Mouse (Mus musculus): Measurements from ENCODE around the gene Gucy2d.
A peak's percentile ranks its signal among the peaks of the same experiment; 100 is the strongest.

The Gucy2d gene

GRCm38 (mm10) chr7:98439956-98440466, at the start of gene Gucy2d:
TSS of gene Gucy2d (plus strand) at chr7:98440416.
- no peak for DNase-seq (ENCODE audit: low spot score)

- no peak for DNase-seq (ENCODE audit: low spot score)
Measured at GRCm38 (mm10) chr7:98390486-98390885, 49.7 kb upstream of the Gucy2d start.

DNA sequence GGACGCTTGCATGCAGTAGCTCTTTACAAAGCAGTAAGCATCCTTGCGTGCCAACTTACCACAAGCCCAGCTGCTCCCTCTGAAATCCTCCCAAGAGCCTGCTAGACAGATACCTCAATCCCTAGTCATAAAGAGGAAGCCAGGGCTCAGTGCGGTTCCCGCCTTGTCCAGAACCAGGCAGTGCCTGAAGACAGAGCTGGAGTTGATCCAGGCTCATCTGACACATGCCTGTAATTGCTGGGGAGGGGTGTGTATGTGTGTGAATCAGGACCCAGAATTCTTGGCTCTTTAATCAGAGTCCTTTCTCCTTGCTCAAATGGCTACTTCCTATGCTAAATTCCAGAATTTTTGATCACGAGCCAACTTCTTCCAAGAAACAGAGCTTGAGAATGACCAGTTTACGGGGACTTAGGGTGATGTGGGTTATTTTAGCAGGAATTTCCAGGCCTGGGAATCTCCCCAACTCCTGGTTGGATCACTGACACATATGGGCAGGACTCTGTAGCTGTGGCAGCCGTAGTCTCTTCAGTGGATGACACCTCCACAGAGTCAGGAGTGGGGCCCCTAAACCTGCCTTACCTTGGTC, 48.8 kb upstream of the Gucy2d start:
- no peak for DNase-seq (ENCODE audit: low spot score)

DNA sequence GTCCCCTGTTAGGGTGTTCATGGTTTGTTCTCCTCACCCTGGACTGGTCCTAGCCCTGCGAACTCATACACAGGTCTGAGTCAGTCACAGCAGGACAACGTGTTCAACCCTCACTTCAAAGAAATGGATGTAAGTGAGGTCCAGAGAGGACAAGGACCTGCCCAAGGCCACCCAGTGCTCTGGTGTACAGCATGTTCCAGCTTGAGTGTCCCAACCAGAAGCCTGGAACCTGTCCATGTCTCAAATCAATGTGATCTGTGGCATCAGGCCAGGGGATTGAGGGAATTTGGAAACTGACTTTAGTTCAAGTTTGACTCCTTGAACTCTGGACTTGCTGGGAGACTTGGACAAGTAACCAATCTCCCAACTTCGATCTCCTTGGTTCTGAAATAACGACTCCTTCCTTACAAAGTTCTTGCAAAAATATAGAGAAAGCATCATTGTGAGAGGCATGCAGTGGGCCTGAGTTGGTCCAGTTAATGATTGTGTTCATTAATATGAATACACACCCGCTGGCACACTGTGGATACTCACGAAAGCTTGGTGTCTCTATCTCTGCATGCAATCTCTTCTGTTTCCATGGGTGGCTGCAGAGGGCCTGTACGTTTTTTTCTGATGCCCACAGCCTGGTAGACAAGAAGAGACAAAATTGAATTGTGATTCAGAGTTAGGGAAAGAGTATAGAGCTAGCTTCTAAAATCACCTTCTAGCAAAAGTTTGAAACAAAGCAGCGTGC, 47.6 kb upstream of the Gucy2d start:
- no peak for DNase-seq (ENCODE audit: low spot score)

DNA sequence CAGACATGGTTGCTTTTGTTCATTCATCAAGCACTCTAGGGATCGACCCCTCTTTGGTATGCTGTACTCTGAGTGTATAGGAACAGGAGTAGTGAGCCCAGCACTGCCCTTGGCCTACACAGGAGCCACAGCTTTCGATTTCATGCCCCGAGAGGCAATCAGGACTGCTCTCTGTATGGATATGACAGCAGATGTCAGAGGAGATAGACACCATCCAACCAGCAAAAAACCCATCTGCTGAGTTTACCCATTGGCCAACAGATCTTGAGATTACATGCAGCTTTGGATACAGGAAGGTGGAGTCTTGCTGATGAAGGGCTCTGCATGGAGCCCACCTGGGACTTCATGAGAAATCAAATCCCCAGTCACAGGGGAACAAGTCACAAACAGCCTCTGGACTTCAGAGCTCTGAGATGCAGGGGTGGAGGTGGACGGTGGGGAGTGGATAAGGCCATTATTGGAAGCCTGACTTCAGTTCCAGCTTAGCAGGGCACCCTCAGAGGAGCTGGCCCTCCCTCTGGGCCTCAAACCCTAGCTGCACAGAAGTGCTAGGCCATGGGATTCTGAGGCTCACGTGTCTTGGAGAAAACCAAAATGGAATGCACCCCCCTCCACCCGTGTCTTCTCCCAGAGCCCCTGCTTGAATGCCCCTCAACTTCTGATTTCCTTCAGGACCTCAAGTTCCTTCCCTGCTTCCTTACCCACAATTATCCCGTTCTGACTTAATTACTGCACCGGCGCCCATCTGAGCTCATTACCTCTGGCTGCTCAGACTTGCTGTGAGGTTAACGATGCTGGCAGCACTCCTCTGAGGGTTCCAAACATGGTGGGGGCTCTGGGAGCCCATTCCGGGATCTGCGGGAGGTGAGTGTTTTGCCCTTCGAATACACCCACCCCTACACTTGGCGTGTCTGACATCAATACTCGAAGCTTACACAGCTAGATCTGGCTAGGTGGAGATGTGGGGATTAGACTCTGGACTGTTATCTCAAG, 37.3 kb upstream of the Gucy2d start:
- no peak for DNase-seq (ENCODE audit: low spot score)

DNA sequence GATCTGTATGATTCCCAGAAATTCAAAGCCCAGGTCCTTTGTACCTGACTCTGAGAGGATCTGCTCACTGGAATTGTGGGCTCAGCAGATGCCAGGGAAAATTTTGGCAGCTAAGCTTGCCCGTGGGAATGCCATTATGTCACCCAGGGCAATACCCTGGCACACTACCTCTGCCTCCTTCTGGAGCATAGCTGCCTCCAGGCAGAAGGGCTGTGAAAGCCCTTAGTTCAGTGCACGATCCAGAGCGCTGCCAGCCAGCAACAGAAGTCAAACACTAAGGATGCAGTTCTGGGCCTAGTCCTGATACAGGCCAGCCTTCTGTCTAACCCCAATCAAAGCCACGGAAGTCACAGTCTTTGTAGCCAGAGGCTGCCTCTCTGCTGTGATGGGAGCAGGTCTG, 36.2 kb upstream of the Gucy2d start:
- DNase-seq (ENCODE audit: low spot score) = no peak

- DNase-seq (ENCODE audit: low spot score) = no peak
Measured at GRCm38 (mm10) chr7:98407615-98408014, 32.6 kb upstream of the Gucy2d start.

GRCm38 (mm10) chr7:98413115-98413514, 27.1 kb upstream of the Gucy2d start:
- DNase-seq (ENCODE audit: low spot score) = no peak

GRCm38 (mm10) chr7:98415550-98415949, 24.7 kb upstream of the Gucy2d start:
- no peak for DNase-seq (ENCODE audit: low spot score)

GRCm38 (mm10) chr7:98416020-98416419, 24.2 kb upstream of the Gucy2d start:
- DNase-seq (ENCODE audit: low spot score) = no peak

DNA sequence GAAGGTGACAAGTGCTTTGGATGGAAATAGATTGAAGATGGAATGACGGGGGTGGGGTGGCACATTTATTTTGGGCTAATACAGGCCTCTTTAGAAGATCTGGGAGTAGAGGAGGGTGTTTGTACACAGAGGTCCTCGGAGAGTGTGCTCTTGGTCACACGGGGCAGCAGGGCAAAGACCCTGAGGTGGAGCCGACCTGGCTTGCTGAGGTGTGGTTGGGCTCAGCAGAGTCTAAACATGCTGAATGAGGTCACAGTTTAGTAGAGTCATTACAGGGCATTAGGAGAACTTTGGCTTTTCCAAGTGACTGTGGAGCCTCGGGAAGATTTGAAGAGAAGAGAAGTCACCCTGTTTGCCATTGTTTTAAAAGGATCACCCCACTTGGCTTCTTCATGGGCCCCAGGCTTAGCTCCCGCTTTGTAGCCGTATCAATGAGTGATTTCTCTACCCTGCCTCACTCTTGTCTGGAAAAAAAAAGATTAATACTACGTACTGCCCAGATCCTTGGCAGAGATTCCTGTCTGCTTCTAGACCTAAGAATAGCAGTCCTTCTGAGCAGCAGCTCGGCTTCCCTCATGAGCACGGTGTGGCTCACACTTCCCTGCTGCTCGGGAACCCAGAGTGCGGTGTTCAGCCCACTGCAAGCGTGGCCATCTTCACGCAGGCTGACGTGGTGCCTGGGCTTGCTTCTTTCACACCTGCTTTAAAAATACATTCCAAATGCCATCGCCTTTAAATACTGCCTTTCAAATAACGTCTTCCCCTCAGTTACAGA, 22.0 kb upstream of the Gucy2d start:
- DNase-seq (ENCODE audit: low spot score) = no peak

DNA sequence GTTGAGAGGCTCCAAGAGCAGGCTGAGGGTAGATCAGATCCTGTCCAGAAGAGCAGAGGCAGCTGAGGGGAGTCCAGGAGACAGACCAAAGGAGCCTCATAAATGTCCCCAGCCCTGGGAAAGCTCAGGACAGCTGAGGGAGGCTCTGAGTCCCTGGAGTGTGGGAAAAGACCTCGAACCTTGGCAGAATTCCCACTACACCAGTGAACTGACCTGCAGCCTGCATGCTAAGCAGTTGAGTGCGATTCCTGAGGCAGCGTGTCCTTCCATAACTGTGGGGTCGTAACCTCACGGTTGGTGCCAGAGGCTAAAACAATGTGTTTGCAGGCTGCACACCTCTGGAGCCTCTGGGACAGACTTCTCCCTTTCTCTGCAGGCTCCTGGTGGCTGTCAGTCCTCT, 20.9 kb upstream of the Gucy2d start:
- DNase-seq (ENCODE audit: low spot score) = no peak

DNA sequence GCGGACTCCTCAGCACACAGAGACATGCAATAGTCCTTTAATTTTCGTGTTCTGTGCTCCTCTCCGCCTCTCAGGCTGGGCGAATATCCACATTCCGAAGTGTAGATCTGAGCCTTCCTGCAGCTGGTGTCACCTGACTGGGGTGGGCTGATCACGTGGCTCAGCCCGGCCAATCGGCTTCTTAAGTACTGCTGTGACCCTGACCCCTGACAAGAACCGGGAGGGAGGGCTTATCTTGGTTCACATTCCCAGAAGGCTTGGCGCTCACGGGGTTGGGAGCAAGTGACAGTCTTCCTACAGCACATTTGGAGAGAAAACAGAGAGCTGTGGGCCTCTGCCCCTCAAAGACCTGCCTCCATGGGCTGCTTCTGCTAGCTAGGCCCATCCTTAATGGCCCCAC, 16.7 kb upstream of the Gucy2d start:
- DNase-seq (ENCODE audit: low spot score) = no peak

GRCm38 (mm10) chr7:98424396-98424795, 15.8 kb upstream of the Gucy2d start:
- no peak for DNase-seq (ENCODE audit: low spot score)

- DNase-seq (ENCODE audit: low spot score) = peak; percentile 2
Measured at GRCm38 (mm10) chr7:98425551-98425950, 14.7 kb upstream of the Gucy2d start.

- DNase-seq (ENCODE audit: low spot score) = peak; percentile 5
Measured at GRCm38 (mm10) chr7:98426641-98427040, 13.6 kb upstream of the Gucy2d start.

DNA sequence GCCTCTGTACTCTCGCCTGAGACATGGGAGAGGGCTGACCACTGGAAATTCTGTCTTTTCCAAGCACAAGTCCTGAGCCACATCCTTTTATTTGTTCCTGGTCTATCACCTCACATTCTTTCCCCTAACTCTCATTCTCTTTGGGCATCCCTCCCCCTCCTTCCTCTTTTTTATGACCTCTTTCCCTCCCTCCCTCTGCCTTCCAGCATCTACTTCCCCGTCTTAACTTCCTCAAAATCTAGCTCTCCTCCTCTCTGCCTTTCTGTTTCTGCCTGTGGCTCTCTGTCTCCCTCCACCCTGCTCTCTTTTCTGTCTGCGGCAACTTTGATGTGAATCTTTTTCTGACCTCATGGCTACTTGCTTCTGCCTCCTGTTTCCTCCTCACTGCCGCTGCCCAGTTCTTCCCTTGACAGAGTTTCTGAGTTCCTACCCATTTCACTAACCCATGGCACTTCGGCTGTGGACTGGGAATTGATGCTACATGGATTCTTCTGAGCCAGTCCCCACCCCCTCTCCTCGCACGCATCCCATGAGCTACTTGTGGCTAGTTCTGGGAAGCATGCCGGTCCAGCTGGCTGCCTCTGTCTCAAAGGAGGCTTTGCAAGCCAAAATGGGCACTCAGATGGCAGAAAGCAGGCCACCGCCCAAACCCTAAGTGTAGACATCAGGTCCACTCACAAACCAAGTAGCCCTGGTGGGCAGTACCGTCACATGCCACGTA, 12.9 kb upstream of the Gucy2d start:
- peak; percentile 7 for DNase-seq (ENCODE audit: low spot score)

DNA sequence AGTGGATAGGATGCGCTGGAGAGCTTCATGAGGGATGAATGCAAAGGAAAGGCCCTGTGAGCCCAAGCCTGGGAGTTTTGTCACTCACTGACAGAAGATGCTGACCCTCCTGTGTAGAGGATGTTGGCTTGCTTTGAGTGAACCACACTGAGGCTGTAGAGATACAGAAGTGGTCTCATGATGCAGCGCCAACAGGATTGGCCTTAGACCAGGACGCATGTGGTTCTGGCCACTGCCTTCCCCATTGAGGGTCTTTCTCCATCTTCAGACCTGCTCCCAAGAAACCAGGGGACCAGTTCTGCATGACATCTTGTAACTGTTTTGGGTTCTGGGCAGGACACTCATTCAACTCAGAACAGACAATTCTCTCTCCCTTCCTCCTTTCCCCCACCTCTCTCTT, 10.6 kb upstream of the Gucy2d start:
- peak; percentile 2 for DNase-seq (ENCODE audit: low spot score)

- DNase-seq (ENCODE audit: low spot score) = peak; percentile 29
Measured at GRCm38 (mm10) chr7:98430785-98431184, 9.4 kb upstream of the Gucy2d start.

- DNase-seq (ENCODE audit: low spot score) = no peak
Measured at GRCm38 (mm10) chr7:98437629-98438028, 2.6 kb upstream of the Gucy2d start.

DNA sequence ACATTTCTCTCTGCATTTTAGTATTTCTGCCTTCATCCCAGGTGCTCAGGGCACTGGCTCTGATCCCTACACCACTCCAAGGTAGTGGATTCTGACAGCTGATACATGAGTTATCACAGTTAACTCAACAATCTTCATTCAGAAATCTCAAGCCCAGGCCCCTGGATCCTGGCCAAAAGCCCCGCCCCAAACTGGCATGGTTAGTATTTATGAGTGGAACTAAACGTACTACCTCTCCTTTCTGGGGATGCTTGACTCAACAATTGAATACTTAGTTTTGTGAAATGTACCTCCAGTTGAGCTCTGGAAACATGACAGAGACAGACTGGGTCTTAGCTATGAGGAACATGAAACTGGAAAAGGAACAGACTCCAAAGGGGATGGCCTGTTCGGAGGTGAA, 6.7 kb downstream of the Gucy2d start:
- no peak for DNase-seq (ENCODE audit: low spot score)
